Mouse (Mus musculus): ENCODE results near the gene Pias3. TPM values are rescaled to one million over a fixed set of nuclear protein-coding genes. Genes with fewer than 3 reads are reported as not detected.

Gene Pias3
- polyA plus RNA-seq, 1 experiment from 2014 or later = 54.6 TPM

DNA sequence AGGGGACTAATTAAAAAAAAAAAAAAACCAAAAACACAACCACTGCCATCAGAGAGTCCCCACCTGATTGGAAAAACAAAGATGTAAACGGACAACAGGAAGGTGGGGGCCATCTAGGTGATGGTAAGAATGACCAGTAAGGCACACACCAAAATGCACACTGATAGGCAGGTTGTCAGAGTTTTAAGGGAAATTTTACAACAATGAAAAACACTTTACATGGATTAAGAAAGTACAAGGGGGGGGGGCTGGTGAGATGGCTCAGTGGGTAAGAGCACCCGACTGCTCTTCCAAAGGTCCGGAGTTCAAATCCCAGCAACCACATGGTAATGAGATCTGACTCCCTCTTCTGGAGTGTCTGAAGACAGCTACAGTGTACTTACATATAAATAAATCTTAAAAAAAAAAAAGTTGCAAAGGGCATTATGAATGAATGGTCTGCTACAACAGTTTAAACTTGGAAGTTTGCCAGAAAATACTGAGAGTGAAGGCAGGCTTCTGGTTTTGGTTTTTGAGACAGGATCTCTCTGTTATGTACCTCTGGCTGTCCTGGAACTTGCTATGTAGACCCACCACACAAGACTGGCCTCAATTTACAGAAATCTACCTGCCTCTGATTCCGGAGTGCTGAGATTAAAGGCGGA lies 27.6 kb upstream of the Pias3 start:
- no peak for ATAC-seq (ENCODE audit: insufficient read depth, low FRiP score)
- Histone ChIP-seq H3K4me3 (replicated peaks; ENCODE audit: low read length) (no peak overlapping the region), H3K27ac (ENCODE audit: low read length) (no peak overlapping the region), H3K4me1 (ENCODE audit: control insufficient read depth, insufficient read depth, low read length) (peaks cover 12% of the 10 kb centered on the region), H3K36me3 (ENCODE audit: control insufficient read depth, insufficient read depth, low read length) (no peaks in the 10 kb centered on the region), H3K27me3 (ENCODE audit: control insufficient read depth, insufficient read depth, low read length) (no peaks in the 10 kb centered on the region), H3K9ac (ENCODE audit: low read length) (no peak overlapping the region), H3K9me3 (replicated peaks; ENCODE audit: control insufficient read depth, low read length) (no peaks in the 10 kb centered on the region), H3K4me2 (ENCODE audit: low read depth, low read length) (no peak overlapping the region)
- WGBS = 93% methylated on average over 5 of the region's 5 CpGs

DNA sequence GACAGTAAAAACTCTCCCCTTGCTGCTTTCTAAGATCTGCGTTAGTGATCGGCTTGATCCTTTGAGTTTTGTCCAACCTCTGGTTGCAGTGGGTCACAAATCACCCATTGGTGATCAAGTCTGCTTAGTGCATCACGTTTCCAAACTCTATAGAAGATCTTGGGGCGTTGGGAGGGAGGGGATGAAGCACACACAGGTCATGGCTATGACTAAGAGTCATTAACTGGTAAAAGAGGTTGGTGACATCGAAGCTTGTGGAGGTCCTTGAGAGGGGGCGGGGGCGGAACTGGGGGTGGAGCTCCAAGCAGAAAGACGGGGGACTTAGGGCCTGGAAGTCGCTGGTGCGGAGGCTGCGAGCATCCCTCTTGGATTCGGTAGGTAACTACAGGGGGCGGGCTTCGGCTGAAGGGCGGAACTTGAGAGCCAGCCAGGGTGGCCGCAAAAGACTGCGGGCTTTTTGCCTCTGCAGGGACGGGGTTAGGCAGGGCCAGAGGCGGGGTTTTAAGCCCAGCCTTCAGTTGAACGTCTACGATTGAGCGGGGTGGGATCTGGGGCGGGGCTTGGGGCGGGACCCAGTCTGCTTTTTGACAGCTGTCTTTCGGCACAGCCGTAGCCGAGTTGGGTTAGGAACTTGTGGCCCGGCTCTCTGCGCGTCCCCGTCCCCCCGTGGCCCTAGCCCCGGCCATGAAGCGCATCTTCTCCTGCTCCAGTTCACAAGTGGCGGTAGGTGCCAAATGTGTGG lies 26.3 kb upstream of the Pias3 start, which contains the start of gene Ankrd35:
Gene Ankrd35, plus strand, starts transcription at position 405 of the 742 bp plus-strand sequence.
- Histone ChIP-seq H3K4me3 (replicated peaks; ENCODE audit: low read length) (peak within 1 kb of the TSS; percentile 48), H3K9ac (ENCODE audit: low read length) (peak within 1 kb of the TSS; percentile 56; the same call in 1 of the 2 replicates), H3K9me3 (replicated peaks; ENCODE audit: control insufficient read depth, low read length) (no peaks in the 10 kb centered on the region), H3K4me1 (ENCODE audit: control insufficient read depth, insufficient read depth, low read length) (peaks cover 8% of the 10 kb centered on the region; the same call in 1 of the 2 replicates), H3K4me2 (ENCODE audit: low read depth, low read length) (peak within 1 kb of the TSS; percentile 82), H3K27ac (ENCODE audit: low read length) (no peak within 1 kb of the TSS), H3K27me3 (ENCODE audit: control insufficient read depth, insufficient read depth, low read length) (no peaks in the 10 kb centered on the region), H3K36me3 (ENCODE audit: control insufficient read depth, insufficient read depth, low read length) (no peaks in the 10 kb centered on the region)
- ATAC-seq (ENCODE audit: insufficient read depth, low FRiP score) = peak; percentile 93
- 4% methylated on average over 35 of the region's 35 CpGs for WGBS

GRCm38 (mm10) chr3:96671519-96671918 lies 24.7 kb upstream of the Pias3 start:
- Histone ChIP-seq H3K27ac (ENCODE audit: low read length) (no peak overlapping the region), H3K4me3 (replicated peaks; ENCODE audit: low read length) (no peak overlapping the region), H3K36me3 (ENCODE audit: control insufficient read depth, insufficient read depth, low read length) (no peaks in the 10 kb centered on the region), H3K27me3 (ENCODE audit: control insufficient read depth, insufficient read depth, low read length) (no peaks in the 10 kb centered on the region), H3K4me1 (ENCODE audit: control insufficient read depth, insufficient read depth, low read length) (peaks cover 8% of the 10 kb centered on the region; the same call in 1 of the 2 replicates), H3K9ac (ENCODE audit: low read length) (no peak overlapping the region), H3K9me3 (replicated peaks; ENCODE audit: control insufficient read depth, low read length) (no peaks in the 10 kb centered on the region), H3K4me2 (ENCODE audit: low read depth, low read length) (no peak overlapping the region)
- 92% methylated on average over 5 of the region's 5 CpGs for WGBS
- ATAC-seq (ENCODE audit: insufficient read depth, low FRiP score) = no peak

DNA sequence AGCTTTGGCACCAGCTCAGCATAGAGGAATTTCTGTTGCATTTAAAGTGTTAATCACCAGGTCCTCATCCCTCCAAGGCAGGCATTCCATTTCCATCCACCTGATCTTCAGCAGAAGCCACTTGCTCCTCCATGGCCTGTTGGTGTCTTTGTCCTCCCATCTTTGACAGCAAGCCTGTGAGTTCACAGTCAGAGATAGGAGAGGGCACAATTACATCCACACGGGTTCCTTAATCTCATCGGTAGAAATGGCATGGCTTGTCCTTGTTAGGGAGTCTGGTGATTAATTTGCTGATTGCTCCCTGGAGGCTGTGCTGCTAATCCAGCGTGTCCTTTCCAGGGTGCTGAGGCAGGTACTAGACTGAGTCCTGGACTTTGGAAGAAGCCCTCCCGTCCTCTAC lies 22.7 kb upstream of the Pias3 start:
- ATAC-seq (ENCODE audit: insufficient read depth, low FRiP score) = no peak
- Histone ChIP-seq H3K4me2 (ENCODE audit: low read depth, low read length) (no peak overlapping the region), H3K9me3 (replicated peaks; ENCODE audit: control insufficient read depth, low read length) (no peaks in the 10 kb centered on the region), H3K4me1 (ENCODE audit: control insufficient read depth, insufficient read depth, low read length) (peaks cover 8% of the 10 kb centered on the region; the same call in 1 of the 2 replicates), H3K27me3 (ENCODE audit: control insufficient read depth, insufficient read depth, low read length) (no peaks in the 10 kb centered on the region), H3K27ac (ENCODE audit: low read length) (no peak overlapping the region), H3K9ac (ENCODE audit: low read length) (no peak overlapping the region), H3K4me3 (replicated peaks; ENCODE audit: low read length) (no peak overlapping the region), H3K36me3 (ENCODE audit: control insufficient read depth, insufficient read depth, low read length) (no peaks in the 10 kb centered on the region)
- WGBS = 80% methylated on average over 4 of the region's 4 CpGs

DNA sequence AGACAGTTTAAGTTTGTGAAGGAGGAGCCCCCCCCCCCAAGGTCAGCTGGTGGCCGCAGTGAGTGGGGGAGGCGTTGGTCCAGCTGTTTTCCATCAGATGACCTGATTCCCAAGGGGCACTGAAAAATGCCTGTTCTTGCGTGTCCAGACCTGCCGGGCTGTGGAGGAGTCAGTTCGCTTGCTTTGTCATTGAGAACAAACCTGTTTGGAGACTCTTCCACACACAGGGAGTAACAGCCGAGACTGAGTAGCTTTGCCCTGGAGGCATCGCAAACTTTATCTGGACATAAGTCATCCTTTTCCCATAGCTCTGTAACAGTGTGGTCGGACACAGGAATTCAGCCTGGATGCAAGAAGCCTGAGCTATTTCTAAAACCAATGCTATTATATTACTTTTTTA lies 21.7 kb upstream of the Pias3 start:
- H3K27me3 ChIP-seq (ENCODE audit: control insufficient read depth, insufficient read depth, low read length) = no peaks in the 10 kb centered on the region
- ATAC-seq (ENCODE audit: insufficient read depth, low FRiP score) = no peak
- peak overlapping the region; percentile 89 for H3K27ac ChIP-seq (ENCODE audit: low read length)

DNA sequence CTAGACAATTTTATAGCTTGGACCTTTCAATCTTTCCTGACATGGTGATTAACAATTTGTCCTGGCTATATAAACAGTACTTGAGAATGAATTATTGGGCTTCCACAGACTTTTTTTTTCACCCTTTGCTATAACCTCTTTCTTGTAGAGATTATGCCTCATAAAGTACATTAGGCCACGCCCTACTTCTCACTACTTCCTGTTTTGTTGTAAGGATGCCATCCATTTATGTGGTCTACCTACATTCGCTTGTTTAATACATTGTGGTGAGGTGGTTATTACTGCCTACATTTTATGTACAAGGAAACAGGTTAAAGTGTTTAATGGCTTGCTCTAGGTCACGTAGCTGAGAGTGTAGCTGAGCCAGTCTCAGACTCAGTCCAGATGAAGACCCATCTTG lies 21.0 kb upstream of the Pias3 start:
- H3K27me3 ChIP-seq (ENCODE audit: control insufficient read depth, insufficient read depth, low read length) = no peaks in the 10 kb centered on the region
- H3K4me2 ChIP-seq (ENCODE audit: low read depth, low read length) = no peak overlapping the region
- no peaks in the 10 kb centered on the region for H3K36me3 ChIP-seq (ENCODE audit: control insufficient read depth, insufficient read depth, low read length)
- ATAC-seq (ENCODE audit: insufficient read depth, low FRiP score) = no peak
- H3K4me1 ChIP-seq (ENCODE audit: control insufficient read depth, insufficient read depth, low read length) = peaks cover 12% of the 10 kb centered on the region; the same call in 1 of the 2 replicates
- WGBS = 76% methylated on average over 3 of the region's 3 CpGs
- peak overlapping the region; percentile 89 for H3K27ac ChIP-seq (ENCODE audit: low read length)
- H3K9ac ChIP-seq (ENCODE audit: low read length) = no peak overlapping the region
- no peaks in the 10 kb centered on the region for H3K9me3 ChIP-seq (replicated peaks; ENCODE audit: control insufficient read depth, low read length)
- H3K4me3 ChIP-seq (replicated peaks; ENCODE audit: low read length) = no peak overlapping the region

More for the DNA sequence above, 21.7 kb upstream of the Pias3 start:
- 30% methylated on average over 8 of the region's 8 CpGs for WGBS
- H3K4me2 ChIP-seq (ENCODE audit: low read depth, low read length) = no peak overlapping the region
- no peaks in the 10 kb centered on the region for H3K36me3 ChIP-seq (ENCODE audit: control insufficient read depth, insufficient read depth, low read length)
- H3K9me3 ChIP-seq (replicated peaks; ENCODE audit: control insufficient read depth, low read length) = no peaks in the 10 kb centered on the region
- no peak overlapping the region for H3K9ac ChIP-seq (ENCODE audit: low read length)
- no peak overlapping the region for H3K4me3 ChIP-seq (replicated peaks; ENCODE audit: low read length)
- peaks cover 12% of the 10 kb centered on the region; the same call in 1 of the 2 replicates for H3K4me1 ChIP-seq (ENCODE audit: control insufficient read depth, insufficient read depth, low read length)

- peak; percentile 24; the same call in 1 of the 2 replicates for ATAC-seq (ENCODE audit: insufficient read depth, low FRiP score)
- Histone ChIP-seq H3K4me1 (ENCODE audit: control insufficient read depth, insufficient read depth, low read length) (peaks cover 7% of the 10 kb centered on the region; the same call in 1 of the 2 replicates), H3K27ac (ENCODE audit: low read length) (peak overlapping the region; percentile 89; the same call in 1 of the 2 replicates), H3K9me3 (replicated peaks; ENCODE audit: control insufficient read depth, low read length) (no peaks in the 10 kb centered on the region), H3K9ac (ENCODE audit: low read length) (no peak overlapping the region), H3K4me3 (replicated peaks; ENCODE audit: low read length) (no peak overlapping the region), H3K27me3 (ENCODE audit: control insufficient read depth, insufficient read depth, low read length) (no peaks in the 10 kb centered on the region), H3K36me3 (ENCODE audit: control insufficient read depth, insufficient read depth, low read length) (no peaks in the 10 kb centered on the region), H3K4me2 (ENCODE audit: low read depth, low read length) (no peak overlapping the region)
- WGBS = 53% methylated on average over 3 of the region's 3 CpGs
Measured at GRCm38 (mm10) chr3:96675690-96676089, 20.5 kb upstream of the Pias3 start.

GRCm38 (mm10) chr3:96678456-96678855 lies 17.7 kb upstream of the Pias3 start:
- Histone ChIP-seq H3K4me2 (ENCODE audit: low read depth, low read length) (no peak overlapping the region), H3K4me1 (ENCODE audit: control insufficient read depth, insufficient read depth, low read length) (peaks cover 7% of the 10 kb centered on the region; the same call in 1 of the 2 replicates), H3K9me3 (replicated peaks; ENCODE audit: control insufficient read depth, low read length) (no peaks in the 10 kb centered on the region), H3K27ac (ENCODE audit: low read length) (peak overlapping the region; percentile 57), H3K4me3 (replicated peaks; ENCODE audit: low read length) (no peak overlapping the region), H3K36me3 (ENCODE audit: control insufficient read depth, insufficient read depth, low read length) (no peaks in the 10 kb centered on the region), H3K27me3 (ENCODE audit: control insufficient read depth, insufficient read depth, low read length) (no peaks in the 10 kb centered on the region), H3K9ac (ENCODE audit: low read length) (no peak overlapping the region)
- 67% methylated on average over 7 of the region's 7 CpGs for WGBS
- ATAC-seq (ENCODE audit: insufficient read depth, low FRiP score) = no peak

GRCm38 (mm10) chr3:96679159-96679674 lies 17.0 kb upstream of the Pias3 start:
- H3K4me1 ChIP-seq (ENCODE audit: control insufficient read depth, insufficient read depth, low read length) = peaks cover 7% of the 10 kb centered on the region; the same call in 1 of the 2 replicates
- peak overlapping the region; percentile 77 for H3K27ac ChIP-seq (ENCODE audit: low read length)
- 22% methylated on average over 5 of the region's 5 CpGs for WGBS
- no peak overlapping the region for H3K9ac ChIP-seq (ENCODE audit: low read length)
- no peak overlapping the region for H3K4me3 ChIP-seq (replicated peaks; ENCODE audit: low read length)
- no peaks in the 10 kb centered on the region for H3K36me3 ChIP-seq (ENCODE audit: control insufficient read depth, insufficient read depth, low read length)
- H3K4me2 ChIP-seq (ENCODE audit: low read depth, low read length) = peak overlapping the region; percentile 24; the same call in 1 of the 2 replicates
- H3K9me3 ChIP-seq (replicated peaks; ENCODE audit: control insufficient read depth, low read length) = no peaks in the 10 kb centered on the region
- no peaks in the 10 kb centered on the region for H3K27me3 ChIP-seq (ENCODE audit: control insufficient read depth, insufficient read depth, low read length)
- ATAC-seq (ENCODE audit: insufficient read depth, low FRiP score) = peak; percentile 77
